Mouse (Mus musculus): ENCODE results near the gene Eif6. TPM values are rescaled to one million over a fixed set of nuclear protein-coding genes. Genes with fewer than 3 reads are reported as not detected.

The Eif6 gene
- total and polyA plus RNA-seq, 3 experiments = 220 to 463 (median 289) TPM

- dilution Hi-C loops (cut with MboI; ENCODE audit: extremely low pct_ligation_motif_present, extremely low pct_unique_long_range_greater_than_20kb, low sequenced_read_pairs) = no loop called here
- Histone ChIP-seq H3K36me3 (replicated peaks in 1 of 2; ENCODE audit: control insufficient read depth in 1 of 2, insufficient read depth in 1 of 2, low read length in 1 of 2) (no peaks in the 10 kb centered on the region), H3K9me3 (replicated peaks; ENCODE audit: low read length) (no peaks in the 10 kb centered on the region), H3K9ac (ENCODE audit: insufficient read depth, low read depth) (no peak overlapping the region), H3K79me2 (replicated peaks; ENCODE audit: control insufficient read depth, extremely low read depth, insufficient read depth, poor library complexity, severe bottlenecking) (no peaks in the 10 kb centered on the region), H3K4me1 (ENCODE audit: control insufficient read depth in 1 of 2, insufficient read depth in 2 of 2) (peaks cover 2 to 3% of the 10 kb centered on the region in 2 experiments; a peak in 2 of 4 replicates), H3K27ac (ENCODE audit: insufficient read depth, low read depth) (no peak overlapping the region), H3K4me3 (replicated peaks in 1 of 3; ENCODE audit: low read depth in 2 of 3, low read length in 2 of 3, poor library complexity in 1 of 3) (no peak overlapping the region), H3K27me3 (replicated peaks) (peaks cover 68% of the 10 kb centered on the region), H3K4me2 (ENCODE audit: insufficient read depth, low read depth, poor library complexity, severe bottlenecking) (no peak overlapping the region)
- in situ Hi-C loops (cut with MboI; ENCODE audit: low pct_ligation_motif_present, low pct_unique_long_range_greater_than_20kb, low sequenced_read_pairs) = no loop called here
- no peak for TF ChIP-seq RAD21 (IDR thresholded peaks at IDR 0.05; ENCODE audit: low read depth, low read length)
- no peak for TF ChIP-seq SMC3 (IDR thresholded peaks at IDR 0.05; ENCODE audit: low read depth, low read length)
- no peak for TF ChIP-seq MYC (IDR thresholded peaks at IDR 0.05; ENCODE audit: low read depth, low read length)
- no peak for TF ChIP-seq USF1 (IDR thresholded peaks at IDR 0.05; ENCODE audit: low read depth, low read length)
- DNase-seq (ENCODE audit: extremely low read depth) = no peak
Measured at GRCm38 (mm10) chr2:155787949-155788931, 38.5 kb downstream of the Eif6 start.

DNA sequence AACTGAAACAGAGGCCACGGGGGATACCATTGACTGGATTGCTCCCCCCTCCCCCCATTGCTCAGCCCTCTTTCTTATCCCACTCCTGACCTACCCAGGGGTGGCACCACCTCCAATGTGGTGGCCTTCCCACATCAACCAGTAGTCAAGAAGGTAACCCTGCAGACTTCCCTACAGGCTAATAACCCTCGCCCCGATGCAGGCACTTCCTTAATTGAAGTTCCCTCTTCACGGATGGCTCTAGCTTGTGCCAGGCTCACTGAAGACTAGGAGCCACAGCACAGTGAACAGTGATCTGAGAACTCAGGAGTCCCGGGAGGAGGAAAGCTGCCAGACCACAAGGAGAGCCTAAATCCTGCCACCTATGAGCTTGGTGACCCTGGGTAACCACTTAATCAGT lies 39.8 kb downstream of the Eif6 start:
- no peak overlapping the region for H3K4me2 ChIP-seq (ENCODE audit: insufficient read depth, low read depth, poor library complexity, severe bottlenecking)
- no peak overlapping the region for H3K9ac ChIP-seq (ENCODE audit: insufficient read depth, low read depth)
- H3K27me3 ChIP-seq (replicated peaks) = peaks cover 67% of the 10 kb centered on the region
- no peaks in the 10 kb centered on the region for H3K79me2 ChIP-seq (replicated peaks; ENCODE audit: control insufficient read depth, extremely low read depth, insufficient read depth, poor library complexity, severe bottlenecking)
- dilution Hi-C loops (cut with MboI; ENCODE audit: extremely low pct_ligation_motif_present, extremely low pct_unique_long_range_greater_than_20kb, low sequenced_read_pairs) (no loop called here), in situ Hi-C loops (cut with MboI; ENCODE audit: low pct_ligation_motif_present, low pct_unique_long_range_greater_than_20kb, low sequenced_read_pairs) (no loop called here)
- peaks cover 0 to 2% of the 10 kb centered on the region in 2 experiments; a peak in 1 of 4 replicates for H3K4me1 ChIP-seq (ENCODE audit: control insufficient read depth in 1 of 2, insufficient read depth in 2 of 2)
- no peaks in the 10 kb centered on the region for H3K36me3 ChIP-seq (replicated peaks in 1 of 2; ENCODE audit: control insufficient read depth in 1 of 2, insufficient read depth in 1 of 2, low read length in 1 of 2)
- no peak for DNase-seq (ENCODE audit: extremely low read depth)
- TF ChIP-seq SIN3A (IDR thresholded peaks at IDR 0.05; ENCODE audit: low read length) = no peak
- no peak for TF ChIP-seq NRF1 (IDR thresholded peaks at IDR 0.05; ENCODE audit: low read depth, low read length)
- TF ChIP-seq BHLHE40 (IDR thresholded peaks at IDR 0.05; ENCODE audit: low read depth, low read length) = no peak
- no peak for TF ChIP-seq JUN (IDR thresholded peaks at IDR 0.05; ENCODE audit: insufficient read depth, low read depth, low read length)
- no peaks in the 10 kb centered on the region for H3K9me3 ChIP-seq (replicated peaks; ENCODE audit: low read length)
- no peak overlapping the region for H3K27ac ChIP-seq (ENCODE audit: insufficient read depth, low read depth)
- no peak overlapping the region for H3K4me3 ChIP-seq (replicated peaks in 1 of 3; ENCODE audit: low read depth in 2 of 3, low read length in 2 of 3, poor library complexity in 1 of 3)

DNA sequence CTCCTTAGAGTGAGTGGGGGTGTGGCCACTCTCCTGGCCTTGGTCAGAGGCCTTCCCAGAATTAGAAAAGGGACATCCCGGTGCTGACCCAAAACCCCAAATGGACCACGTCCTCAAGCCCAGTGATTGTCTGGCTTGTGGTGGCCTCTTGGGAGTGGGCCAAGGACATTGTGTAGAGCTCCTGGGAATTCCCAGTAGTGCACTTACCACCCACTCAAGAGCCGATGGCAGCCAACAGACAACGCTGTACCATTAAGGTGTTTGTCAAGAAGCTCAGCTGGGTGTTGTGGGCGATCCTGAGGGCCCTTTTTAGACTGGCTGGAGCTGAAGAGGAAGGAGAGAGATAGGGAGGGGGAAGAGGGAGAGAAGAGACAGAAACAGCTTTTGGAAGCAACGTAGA lies 42.2 kb downstream of the Eif6 start:
- in situ Hi-C loops (cut with MboI; ENCODE audit: low pct_ligation_motif_present, low pct_unique_long_range_greater_than_20kb, low sequenced_read_pairs) = no loop called here

More for the DNA sequence above, 42.2 kb downstream of the Eif6 start:
- H3K79me2 ChIP-seq (replicated peaks; ENCODE audit: control insufficient read depth, extremely low read depth, insufficient read depth, poor library complexity, severe bottlenecking) = no peaks in the 10 kb centered on the region
- no peaks in the 10 kb centered on the region; a peak in 1 of 4 replicates for H3K4me1 ChIP-seq (ENCODE audit: control insufficient read depth in 1 of 2, insufficient read depth in 2 of 2)
- no peaks in the 10 kb centered on the region for H3K36me3 ChIP-seq (replicated peaks in 1 of 2; ENCODE audit: control insufficient read depth in 1 of 2, insufficient read depth in 1 of 2, low read length in 1 of 2)
- DNase-seq (ENCODE audit: extremely low read depth) = no peak
- no peak overlapping the region for H3K4me3 ChIP-seq (replicated peaks in 1 of 3; ENCODE audit: low read depth in 2 of 3, low read length in 2 of 3, poor library complexity in 1 of 3)
- H3K27ac ChIP-seq (ENCODE audit: insufficient read depth, low read depth) = no peak overlapping the region
- TF ChIP-seq USF1 (IDR thresholded peaks at IDR 0.05; ENCODE audit: low read depth, low read length) (no peak), ZMIZ1 (IDR thresholded peaks at IDR 0.05; ENCODE audit: low read depth, low read length) (no peak), HCFC1 (IDR thresholded peaks at IDR 0.05; ENCODE audit: low read depth, low read length) (no peak), RAD21 (IDR thresholded peaks at IDR 0.05; ENCODE audit: low read depth, low read length) (no peak)
- H3K9ac ChIP-seq (ENCODE audit: insufficient read depth, low read depth) = no peak overlapping the region
- H3K4me2 ChIP-seq (ENCODE audit: insufficient read depth, low read depth, poor library complexity, severe bottlenecking) = no peak overlapping the region
- H3K27me3 ChIP-seq (replicated peaks) = peaks cover 59% of the 10 kb centered on the region
- no peaks in the 10 kb centered on the region for H3K9me3 ChIP-seq (replicated peaks; ENCODE audit: low read length)
- dilution Hi-C loops (cut with MboI; ENCODE audit: extremely low pct_ligation_motif_present, extremely low pct_unique_long_range_greater_than_20kb, low sequenced_read_pairs) = no loop called here

All from CH12.LX (cell line).